Mouse (Mus musculus) monocyte, adult 2 months (primary cell): ENCODE results near the gene Anp32a.

Experiments
- DNase-seq, 2 experiments: peaks; one replicate each; pipeline ENCODE4 v3.0.0; 2022; ENCODE audit warnings: low spot score in 2 of 2, low read depth in 1 of 2

The Anp32a gene

DNA sequence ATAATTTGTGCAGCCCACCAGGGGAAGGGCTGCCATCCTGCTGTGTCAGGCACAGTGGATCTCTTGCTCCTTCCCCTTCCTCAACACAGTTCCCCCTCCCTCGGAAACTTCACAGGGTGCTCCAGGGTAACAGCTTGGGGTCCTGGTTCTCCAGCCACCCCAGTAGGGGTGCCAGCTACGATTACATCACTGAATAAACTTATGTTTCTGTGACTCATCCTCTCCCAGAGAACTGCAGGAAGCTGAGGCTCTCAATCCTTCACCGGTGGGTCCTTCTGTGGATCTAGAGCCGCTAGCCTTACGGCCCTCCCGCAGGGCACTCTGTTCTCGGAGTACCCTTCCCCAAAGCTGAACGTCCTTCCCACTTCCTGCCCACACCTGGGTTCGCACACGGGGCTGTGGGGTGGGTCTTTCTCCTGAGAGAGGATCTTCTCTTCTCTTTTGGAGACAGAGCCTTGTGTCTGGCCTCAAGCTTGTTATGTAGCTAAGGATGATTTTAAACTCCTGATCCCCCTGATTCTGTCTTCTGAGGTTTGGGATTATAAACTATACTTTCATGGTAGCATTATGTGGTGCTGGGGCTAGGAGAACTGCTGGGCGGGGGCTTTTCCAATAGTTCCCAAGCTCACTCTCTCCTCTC is 59.6 kb downstream of the Anp32a start:
- no peak for DNase-seq

DNA sequence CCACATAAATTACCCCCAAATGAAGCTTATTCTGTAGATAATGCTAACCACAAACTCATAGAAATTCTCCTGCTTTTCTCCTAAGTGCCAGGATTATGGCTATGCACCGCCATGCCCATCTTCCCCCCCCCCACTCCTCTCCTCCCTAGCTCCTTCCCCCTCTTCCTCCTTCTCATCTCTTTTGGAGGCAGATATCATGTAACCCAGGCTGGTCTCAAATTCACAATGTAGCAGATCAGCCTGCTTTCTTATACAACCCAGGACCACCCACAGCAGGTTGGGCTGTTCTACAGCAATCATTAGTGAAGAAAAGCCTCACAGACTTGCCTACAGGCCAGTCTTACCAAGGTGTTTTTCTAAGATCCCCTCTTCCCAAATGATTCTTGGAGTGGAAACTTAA is 60.5 kb downstream of the Anp32a start:
- DNase-seq = no peak

- DNase-seq = no peak
Observed at GRCm38 (mm10) chr9:62406423-62407013, 65.4 kb downstream of the Anp32a start.

DNA sequence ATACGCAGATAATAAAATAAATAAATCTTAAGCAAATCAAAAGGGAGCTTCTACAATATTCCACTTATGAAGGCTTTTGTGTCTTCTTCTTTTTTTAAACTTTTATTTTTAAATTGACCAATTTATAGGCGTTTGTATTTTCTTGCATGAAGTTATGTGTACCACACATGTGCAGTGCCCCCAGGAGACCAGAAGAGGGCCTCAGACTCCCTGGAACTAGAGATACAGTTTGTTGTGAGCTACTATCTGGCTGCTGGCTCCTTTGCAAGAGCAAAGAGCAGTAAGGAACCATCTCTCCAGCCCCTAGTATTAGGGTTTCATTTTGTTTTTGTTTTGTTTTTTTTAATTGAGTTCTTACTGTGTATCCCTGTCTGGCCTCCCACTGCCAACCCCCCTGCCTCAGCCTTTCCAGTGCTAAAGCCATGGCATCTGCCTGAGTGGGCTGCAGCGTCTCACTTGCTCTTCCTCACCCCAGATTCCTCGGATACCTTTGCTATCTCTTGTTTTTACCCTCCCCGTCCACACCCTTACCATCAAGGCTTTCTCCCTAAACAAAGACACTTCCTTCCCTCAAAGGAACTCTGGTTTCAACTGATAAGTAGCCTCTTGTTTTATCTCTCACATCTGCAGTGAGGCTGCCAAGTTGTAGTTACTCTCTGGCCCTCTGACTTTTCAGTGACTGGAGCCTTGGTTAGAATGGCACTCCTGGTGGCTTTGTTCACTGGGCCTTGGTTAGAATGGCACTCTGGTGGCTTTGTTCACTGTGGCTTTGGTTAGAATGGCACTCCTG is 66.5 kb downstream of the Anp32a start:
- DNase-seq = no peak

GRCm38 (mm10) chr9:62418742-62419141 is 77.6 kb downstream of the Anp32a start:
- DNase-seq = no peak

DNA sequence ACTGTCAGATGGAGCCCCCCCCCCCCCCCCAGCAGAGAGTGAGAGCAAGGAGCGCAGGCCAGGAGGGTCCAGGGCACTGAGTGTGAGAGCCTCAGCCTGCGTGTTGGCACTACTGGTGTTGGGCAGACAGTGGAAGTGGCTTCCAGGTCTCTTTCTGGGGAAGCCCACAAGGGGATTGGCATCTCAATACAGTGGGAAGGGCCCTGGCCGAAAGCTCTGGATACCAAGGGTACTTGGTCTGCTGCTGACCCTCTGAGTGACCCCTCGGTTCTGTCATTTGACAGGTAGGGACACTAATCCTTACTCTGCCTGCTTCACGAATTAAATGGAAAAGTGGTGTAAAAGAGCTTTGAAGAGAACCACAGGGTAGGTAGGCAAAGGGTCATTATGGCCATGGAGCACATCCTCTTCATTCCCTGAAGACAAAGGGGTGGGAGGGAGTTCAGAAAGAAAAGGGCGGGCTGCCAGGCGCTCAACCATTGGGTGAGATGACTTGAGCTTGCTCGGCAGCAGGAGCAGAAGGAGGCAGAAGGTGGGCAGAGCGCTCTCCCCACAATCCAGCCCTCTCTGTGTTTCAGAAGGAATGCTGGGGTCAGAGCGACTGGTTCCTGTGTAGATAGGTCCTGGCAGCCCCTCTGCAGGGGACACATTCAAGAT is 79.3 kb downstream of the Anp32a start:
- DNase-seq = no peak

DNA sequence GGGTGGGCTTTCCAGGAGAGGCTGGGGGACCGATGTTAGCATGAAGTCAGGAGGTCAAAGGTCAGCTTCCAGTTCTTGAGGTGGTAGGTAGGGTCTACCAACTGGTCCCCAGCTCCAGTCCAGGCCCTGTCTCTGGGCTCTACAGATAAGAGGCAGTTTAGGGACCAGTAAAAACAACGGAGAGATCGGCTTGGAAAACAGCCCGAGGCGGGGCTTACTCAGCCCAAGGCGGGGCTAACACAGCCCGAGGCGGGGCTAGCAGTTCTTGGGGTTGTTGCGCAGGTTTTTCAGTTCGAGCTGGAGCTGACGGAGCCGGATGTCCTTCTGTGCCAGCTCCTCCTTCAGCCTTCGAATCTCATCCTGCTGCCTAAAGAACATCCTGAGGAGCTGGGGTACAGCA is 79.9 kb downstream of the Anp32a start:
- peak; percentile 5 to 31 for DNase-seq

DNA sequence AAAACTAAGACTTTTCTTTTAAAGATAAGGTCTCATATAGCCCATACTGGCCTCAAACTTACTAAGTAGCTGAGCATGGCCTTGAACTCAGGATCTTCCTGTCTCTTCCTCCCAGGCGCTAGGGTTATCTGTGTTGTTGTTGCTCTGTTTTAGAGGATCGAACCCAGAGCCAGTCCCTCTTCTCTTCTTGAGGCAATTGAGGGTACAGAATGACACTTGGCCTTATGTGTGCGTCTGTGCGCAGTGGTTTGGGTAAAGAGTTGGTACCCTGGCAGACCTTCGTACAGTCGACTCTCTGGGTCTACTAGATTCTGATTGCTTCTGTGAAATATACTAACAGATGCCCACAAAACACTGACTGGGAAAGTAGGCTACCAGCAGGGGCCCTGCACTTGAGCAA is 80.8 kb downstream of the Anp32a start:
- DNase-seq = no peak

- DNase-seq = no peak
Observed at GRCm38 (mm10) chr9:62422926-62423325, 81.8 kb downstream of the Anp32a start.

DNA sequence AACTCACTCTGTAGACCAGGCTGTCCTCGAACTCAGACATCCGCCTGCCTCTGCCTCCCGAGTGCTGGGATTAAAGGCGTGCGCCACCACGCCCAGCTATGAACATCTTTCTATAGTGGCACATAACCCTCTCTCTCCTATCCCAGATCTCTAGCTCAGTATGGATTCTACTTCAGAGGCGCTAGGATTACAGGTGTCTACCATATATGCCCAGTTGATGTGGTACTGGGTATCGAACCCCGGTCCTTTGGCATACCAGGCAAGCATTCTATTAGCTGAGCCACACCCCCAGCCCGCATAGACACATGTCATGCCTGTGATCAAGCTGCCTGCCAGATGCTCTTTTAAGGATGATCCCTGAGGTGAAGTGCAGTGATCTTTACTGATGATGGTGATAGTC is 82.8 kb downstream of the Anp32a start:
- no peak for DNase-seq

DNA sequence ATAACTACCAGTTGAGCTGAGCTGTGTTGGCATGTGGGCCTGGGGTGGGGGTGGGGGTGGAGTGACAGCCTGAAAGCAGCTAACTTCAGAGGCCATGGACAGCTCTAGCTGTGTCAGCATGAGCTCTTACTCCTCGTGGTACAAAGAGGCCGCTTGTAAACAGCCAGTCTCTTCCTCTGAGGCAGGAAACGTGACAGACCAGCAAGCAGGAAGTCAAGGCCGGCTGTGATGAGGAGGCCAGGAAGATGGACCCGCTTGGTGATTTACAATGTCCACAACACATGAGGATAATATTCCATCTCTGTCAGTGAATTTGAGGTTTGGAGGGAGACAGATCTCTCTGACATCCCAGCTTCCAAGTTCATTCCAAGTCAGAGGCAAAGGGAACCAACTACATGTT is 84.2 kb downstream of the Anp32a start:
- no peak for DNase-seq

- DNase-seq = no peak
Observed at GRCm38 (mm10) chr9:62426021-62426420, 84.9 kb downstream of the Anp32a start.

GRCm38 (mm10) chr9:62426531-62426930 is 85.4 kb downstream of the Anp32a start:
- DNase-seq = no peak

DNA sequence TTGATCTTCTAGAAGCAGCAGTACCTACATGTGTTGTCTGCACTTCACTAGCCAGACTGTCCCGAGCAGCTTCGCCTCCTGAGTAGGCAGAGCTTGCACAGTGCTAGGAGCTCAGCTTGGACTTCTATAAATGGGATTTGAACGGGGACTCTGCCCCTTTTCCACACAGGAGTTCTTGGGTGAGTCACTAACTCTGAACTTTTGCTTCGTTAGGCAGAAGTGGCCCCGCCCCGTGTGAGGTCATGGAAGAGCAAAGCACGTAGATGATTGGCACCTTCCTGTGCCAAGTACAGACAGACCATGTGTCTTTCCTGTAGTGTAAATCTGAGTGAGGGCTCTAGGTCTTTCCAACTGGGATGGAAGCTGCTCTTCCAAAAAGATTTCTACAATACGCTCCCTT is 85.9 kb downstream of the Anp32a start:
- DNase-seq = no peak
